Mouse (Mus musculus) B cell, adult 2 months (primary cell): ENCODE results near the gene Kat2a.

Experiments
- DNase-seq, 2 experiments: peaks; one replicate each; pipeline ENCODE4 v3.0.0; 2022

Kat2a gene

GRCm38 (mm10) chr11:100735134-100735865 is 23.0 kb upstream of the Kat2a start:
- DNase-seq, result peak; percentile 32 to 38

GRCm38 (mm10) chr11:100730477-100731205 is 18.4 kb upstream of the Kat2a start:
- DNase-seq, result no peak

GRCm38 (mm10) chr11:100729976-100730375 is 17.7 kb upstream of the Kat2a start:
- no peak for DNase-seq

GRCm38 (mm10) chr11:100728601-100729000 is 16.3 kb upstream of the Kat2a start:
- no peak for DNase-seq

- DNase-seq, result no peak
Observed at GRCm38 (mm10) chr11:100727201-100727600, 14.9 kb upstream of the Kat2a start.

GRCm38 (mm10) chr11:100724919-100725512 is 12.8 kb upstream of the Kat2a start:
- no peak for DNase-seq

- no peak for DNase-seq
Observed at GRCm38 (mm10) chr11:100722493-100723028, 10.3 kb upstream of the Kat2a start.

GRCm38 (mm10) chr11:100721776-100722492 is 9.7 kb upstream of the Kat2a start:
- DNase-seq, result no peak

GRCm38 (mm10) chr11:100721254-100721653 is 9.0 kb upstream of the Kat2a start:
- no peak for DNase-seq

GRCm38 (mm10) chr11:100720345-100720744 is 8.1 kb upstream of the Kat2a start:
- no peak for DNase-seq

GRCm38 (mm10) chr11:100719893-100720292 is 7.6 kb upstream of the Kat2a start:
- no peak for DNase-seq

GRCm38 (mm10) chr11:100719312-100719711 is 7.0 kb upstream of the Kat2a start:
- DNase-seq, result no peak

- no peak for DNase-seq
Observed at GRCm38 (mm10) chr11:100718866-100719265, 6.6 kb upstream of the Kat2a start.

GRCm38 (mm10) chr11:100718462-100718861 is 6.2 kb upstream of the Kat2a start:
- DNase-seq, result no peak

- DNase-seq, result no peak
Observed at GRCm38 (mm10) chr11:100716649-100717048, 4.4 kb upstream of the Kat2a start.

GRCm38 (mm10) chr11:100714948-100715347 is 2.7 kb upstream of the Kat2a start:
- no peak for DNase-seq

GRCm38 (mm10) chr11:100714534-100714915 is 2.3 kb upstream of the Kat2a start:
- peak; percentile 75 to 78 for DNase-seq

- DNase-seq, result peak; percentile 63 to 66
Observed at GRCm38 (mm10) chr11:100713735-100714533, 1.7 kb upstream of the Kat2a start, which contains the start of gene Hspb9. Hspb9 (plus strand) TSS chr11:100713850.

- no peak for DNase-seq
Observed at GRCm38 (mm10) chr11:100713174-100713573, 909 bp upstream of the Kat2a start.

GRCm38 (mm10) chr11:100710977-100711376 is 1.3 kb downstream of the Kat2a start:
- DNase-seq, result no peak

- DNase-seq, result no peak
Observed at GRCm38 (mm10) chr11:100710528-100710927, 1.7 kb downstream of the Kat2a start.

- DNase-seq, result no peak
Observed at GRCm38 (mm10) chr11:100709201-100709810, 3.0 kb downstream of the Kat2a start.
